Mouse (Mus musculus) megakaryocyte, embryonic 14.5 days (primary cell): Measurements from ENCODE around the gene Becn1. TPM values are rescaled to one million over a fixed set of nuclear protein-coding genes. Genes with fewer than 3 reads are reported as not detected.
"Not testable (repeated sequence)": the region's sequence is repeated elsewhere in the genome, so short reads cannot be mapped to it uniquely, and the experiment has no call there.

Experiments used
- H3K27me3 ChIP-seq: replicated peaks from 2 replicates; pipeline ENCODE3; 2012; ENCODE audit warnings: inconsistent platforms
- H3K36me3 ChIP-seq: replicated peaks from 2 replicates; pipeline ENCODE3; 2012; ENCODE audit warnings: low read length, inconsistent platforms, mixed read lengths
- H3K4me1 ChIP-seq: 2 replicates; pipeline ENCODE4 v1.6.1; 2012; ENCODE audit warnings: inconsistent platforms
- H3K4me3 ChIP-seq: replicated peaks from 2 replicates; pipeline ENCODE3; 2012; ENCODE audit warnings: moderate library complexity, mild to moderate bottlenecking, inconsistent platforms
- H3K9me3 ChIP-seq: 2 replicates; pipeline ENCODE4 v1.6.1; 2012; ENCODE audit warnings: inconsistent platforms
- FLI1 ChIP-seq: IDR thresholded peaks from 2 replicates; pipeline ENCODE4 v1.6.1; 2012; ENCODE audit warnings: low read length, inconsistent platforms, mixed read lengths
- GATA1 ChIP-seq: IDR thresholded peaks from 3 replicates; pipeline ENCODE4 v1.6.1; 2012; ENCODE audit warnings: mixed read lengths, low read length, inconsistent platforms, borderline replicate concordance
- polyA plus RNA-seq: library from polyadenylated mRNA; stranded (reverse); fragments of >175 nt; gene quantifications from 2 replicates; pipeline ENCODE4 v1.2.3, GENCODE M21; 2012; ENCODE audit warnings: low replicate concordance; ENCODE audit not compliant: insufficient read depth

The Becn1 gene
- polyA plus RNA-seq, 1 experiment = 96.0 TPM

GRCm38 (mm10) chr11:101334023-101334422 is 31.9 kb upstream of the Becn1 start:
- no peak overlapping the region for H3K4me3 ChIP-seq
- peaks cover 16% of the 10 kb centered on the region for H3K27me3 ChIP-seq
- TF ChIP-seq FLI1 (no peak), GATA1 (no peak)

DNA sequence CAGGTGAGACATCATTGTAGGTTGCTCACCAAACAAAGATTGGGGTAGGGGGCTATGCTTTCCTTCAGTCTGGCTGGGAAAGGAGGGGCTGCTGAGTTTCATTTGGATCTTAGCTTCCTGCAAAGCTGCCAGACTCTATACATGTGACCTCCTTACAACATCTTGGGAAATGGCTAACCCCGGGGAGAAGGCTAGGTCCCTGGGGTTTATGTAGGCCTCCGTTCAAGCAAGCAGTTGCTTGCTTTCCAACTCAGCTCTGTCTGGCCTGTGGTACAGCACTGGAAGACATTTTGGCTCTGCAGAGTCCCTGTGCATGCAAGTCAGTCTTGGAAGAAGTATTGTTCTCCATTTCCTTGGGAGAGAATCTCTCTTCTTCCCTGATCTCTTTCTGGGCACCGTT is 30.5 kb upstream of the Becn1 start:
- H3K36me3 ChIP-seq = peaks cover 16% of the 10 kb centered on the region

More at GRCm38 (mm10) chr11:101334023-101334422, 31.9 kb upstream of the Becn1 start:
- H3K9me3 ChIP-seq = no peaks in the 10 kb centered on the region
- peaks cover 3% of the 10 kb centered on the region for H3K36me3 ChIP-seq
- peaks cover 38% of the 10 kb centered on the region for H3K4me1 ChIP-seq

GRCm38 (mm10) chr11:101330961-101331360 is 28.9 kb upstream of the Becn1 start:
- H3K27me3 ChIP-seq = peaks cover 12% of the 10 kb centered on the region
- H3K9me3 ChIP-seq, H3K4me3 ChIP-seq: not testable (repeated sequence)
- peaks cover 23% of the 10 kb centered on the region for H3K36me3 ChIP-seq
- peaks cover 21% of the 10 kb centered on the region for H3K4me1 ChIP-seq

More for the DNA sequence above, 30.5 kb upstream of the Becn1 start:
- Histone ChIP-seq H3K27me3 (peaks cover 15% of the 10 kb centered on the region), H3K9me3 (no peaks in the 10 kb centered on the region), H3K4me3 (no peak overlapping the region), H3K4me1 (peaks cover 34% of the 10 kb centered on the region)
- TF ChIP-seq FLI1 = no peak
- TF ChIP-seq GATA1 = no peak

- TF ChIP-seq FLI1 = no peak
- peaks cover 8% of the 10 kb centered on the region for H3K27me3 ChIP-seq
- H3K4me3 ChIP-seq = no peak within 1 kb of the TSS
- H3K4me1 ChIP-seq = peaks cover 18% of the 10 kb centered on the region
- H3K9me3 ChIP-seq = no peaks in the 10 kb centered on the region
- peaks cover 29% of the 10 kb centered on the region for H3K36me3 ChIP-seq
These were observed 28.4 kb upstream of the Becn1 start, which contains the start of gene Aoc3 for GRCm38 (mm10) chr11:101330371-101330924. Gene Aoc3 (plus strand): TSS chr11:101330605.

DNA sequence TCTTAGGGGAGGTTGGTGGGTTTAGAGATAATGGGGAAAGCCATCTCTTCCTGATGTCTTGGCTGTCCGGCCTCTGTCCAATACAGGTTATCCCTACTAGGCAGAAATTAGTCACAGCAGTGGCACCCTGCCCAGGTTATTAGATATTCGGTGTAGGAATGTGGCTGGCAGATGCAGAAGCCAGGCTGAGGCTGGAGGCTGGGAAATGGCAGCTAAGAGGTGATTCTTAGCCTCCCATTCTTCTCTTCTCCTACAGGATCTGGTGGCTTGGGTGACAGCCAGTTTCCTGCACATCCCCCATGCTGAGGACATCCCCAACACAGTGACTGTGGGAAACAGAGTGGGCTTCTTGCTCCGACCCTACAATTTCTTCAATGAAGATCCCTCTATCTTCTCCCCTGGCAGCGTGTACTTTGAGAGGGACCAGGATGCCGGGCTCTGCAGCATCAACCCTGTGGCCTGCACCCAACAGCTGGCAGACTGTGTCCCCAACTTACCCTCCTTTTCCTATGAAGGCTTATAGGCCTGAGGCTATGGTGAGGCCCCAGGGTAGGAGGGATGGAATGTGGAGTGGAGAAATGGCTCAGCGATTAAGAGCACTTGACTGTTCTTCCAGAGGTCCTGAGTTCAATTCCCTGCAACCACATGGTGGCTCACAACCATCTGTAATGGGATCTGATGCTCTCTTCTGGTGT is 27.0 kb upstream of the Becn1 start:
- H3K4me3 ChIP-seq = no peak overlapping the region
- H3K36me3 ChIP-seq = peaks cover 42% of the 10 kb centered on the region
- H3K9me3 ChIP-seq = no peaks in the 10 kb centered on the region
- H3K27me3 ChIP-seq = peaks cover 8% of the 10 kb centered on the region
- peaks cover 11% of the 10 kb centered on the region for H3K4me1 ChIP-seq
- TF ChIP-seq FLI1 (no peak), GATA1 (no peak)

DNA sequence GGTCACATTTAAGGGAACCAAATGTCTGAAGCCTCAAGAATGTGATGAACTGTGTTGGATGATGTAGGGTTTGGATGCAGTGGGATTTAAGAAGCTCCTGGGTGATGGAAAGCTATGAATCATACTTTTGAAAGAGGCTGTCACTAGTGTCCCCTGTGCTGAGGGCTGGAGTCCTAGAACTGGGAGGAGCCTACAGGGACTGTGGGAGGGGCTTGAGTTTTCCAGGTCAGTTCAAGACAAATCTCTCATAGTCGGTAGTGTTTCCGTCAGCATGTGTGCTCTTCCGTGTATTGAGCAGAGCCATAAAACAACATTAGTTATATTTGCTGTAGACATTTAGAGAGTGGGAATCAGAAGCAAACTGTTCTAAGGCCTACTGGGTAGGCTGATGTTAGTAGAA is 25.2 kb upstream of the Becn1 start:
- H3K4me3 ChIP-seq = no peak overlapping the region
- H3K27me3 ChIP-seq = no peaks in the 10 kb centered on the region
- no peaks in the 10 kb centered on the region for H3K9me3 ChIP-seq
- TF ChIP-seq FLI1 (no peak), GATA1 (no peak)
- peaks cover 59% of the 10 kb centered on the region for H3K36me3 ChIP-seq
- H3K4me1 ChIP-seq = peaks cover 16% of the 10 kb centered on the region

DNA sequence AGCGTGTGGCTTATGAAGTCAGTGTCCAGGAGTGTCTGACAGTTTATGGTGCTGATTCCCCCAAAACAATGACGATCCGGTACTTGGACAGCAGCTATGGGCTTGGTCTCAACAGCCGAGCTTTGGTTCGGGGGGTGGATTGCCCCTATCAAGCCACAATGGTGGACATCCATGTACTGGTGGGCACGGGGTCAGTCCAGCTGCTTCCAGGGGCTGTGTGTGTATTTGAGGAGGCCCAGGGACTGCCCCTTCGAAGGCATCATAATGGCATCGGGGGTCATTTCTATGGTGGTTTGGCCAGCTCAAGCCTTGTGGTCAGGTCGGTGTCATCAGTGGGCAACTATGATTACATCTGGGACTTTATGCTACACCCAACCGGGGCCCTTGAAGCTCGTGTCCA is 24.1 kb upstream of the Becn1 start:
- Histone ChIP-seq H3K4me3 (no peak overlapping the region), H3K9me3 (no peaks in the 10 kb centered on the region), H3K4me1 (peaks cover 16% of the 10 kb centered on the region), H3K36me3 (peaks cover 71% of the 10 kb centered on the region), H3K27me3 (no peaks in the 10 kb centered on the region)
- no peak for TF ChIP-seq GATA1
- TF ChIP-seq FLI1 = no peak

- not testable (repeated sequence) for H3K9me3 ChIP-seq, H3K27me3 ChIP-seq, H3K4me3 ChIP-seq
- Histone ChIP-seq H3K36me3 (peaks cover 80% of the 10 kb centered on the region), H3K4me1 (peaks cover 16% of the 10 kb centered on the region)
These were observed 23.1 kb upstream of the Becn1 start for GRCm38 (mm10) chr11:101325201-101325600.

- TF ChIP-seq GATA1 (no peak), FLI1 (no peak)
- H3K36me3 ChIP-seq = peaks cover 85% of the 10 kb centered on the region
- peaks cover 16% of the 10 kb centered on the region for H3K4me1 ChIP-seq
- no peak within 1 kb of the TSS for H3K4me3 ChIP-seq
- no peaks in the 10 kb centered on the region for H3K9me3 ChIP-seq
- H3K27me3 ChIP-seq = no peaks in the 10 kb centered on the region
These were observed 22.7 kb upstream of the Becn1 start, which contains the start of gene Aoc2 for GRCm38 (mm10) chr11:101324763-101325162. Gene Aoc2 (plus strand): TSS chr11:101325063.

- Histone ChIP-seq H3K27me3 (no peaks in the 10 kb centered on the region), H3K9me3 (no peaks in the 10 kb centered on the region), H3K36me3 (peaks cover 89% of the 10 kb centered on the region), H3K4me1 (peaks cover 10% of the 10 kb centered on the region), H3K4me3 (no peak overlapping the region)
- no peak for TF ChIP-seq FLI1
These were observed 21.5 kb upstream of the Becn1 start for GRCm38 (mm10) chr11:101323609-101324008.
